Mouse (Mus musculus): ENCODE measurements around the gene Gm11027. TPM values are rescaled to one million over a fixed set of nuclear protein-coding genes. Genes with fewer than 3 reads are reported as not detected.
"Not testable (repeated sequence)": the region's sequence is repeated elsewhere in the genome, so short reads cannot be mapped to it uniquely, and the experiment has no call there.

Gene Gm11027
- not detected for total RNA-seq (2021)

- DNase-seq, result not testable (repeated sequence)
Observed at GRCm38 (mm10) chr12:116275086-116275485, at the start of gene Gm11027. Gm11027 (plus strand) TSS chr12:116275386.

- DNase-seq, result no peak
Observed at GRCm38 (mm10) chr12:116226289-116227057, 48.7 kb upstream of the Gm11027 start.

DNA sequence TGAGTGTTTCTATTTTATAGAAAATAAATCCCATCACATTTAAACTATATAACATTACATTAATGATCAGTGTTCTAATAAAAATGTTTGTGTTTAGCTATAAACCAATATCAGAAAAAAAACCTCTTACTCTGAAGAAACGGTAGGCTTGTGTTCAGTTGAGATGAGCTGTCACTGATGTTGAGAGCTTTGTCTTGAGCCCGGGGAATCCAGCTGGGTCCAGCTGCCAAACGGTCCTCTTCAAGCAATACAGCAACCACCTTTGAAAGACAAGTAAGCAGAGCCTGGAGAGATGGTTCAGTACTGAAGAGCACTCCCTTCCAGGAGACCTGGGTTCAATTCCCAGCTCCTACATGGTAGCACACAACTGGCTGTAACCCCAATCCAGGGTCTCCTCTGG, 45.7 kb upstream of the Gm11027 start:
- no peak for DNase-seq

- peak; percentile 80 for DNase-seq
Observed at GRCm38 (mm10) chr12:116231612-116232011, 43.6 kb upstream of the Gm11027 start.

GRCm38 (mm10) chr12:116232061-116232460, 43.1 kb upstream of the Gm11027 start:
- no peak for DNase-seq

GRCm38 (mm10) chr12:116235356-116235755, 39.8 kb upstream of the Gm11027 start:
- no peak for DNase-seq

- DNase-seq, result no peak
Observed at GRCm38 (mm10) chr12:116236658-116237057, 38.5 kb upstream of the Gm11027 start.

GRCm38 (mm10) chr12:116238370-116238769, 36.8 kb upstream of the Gm11027 start:
- no peak for DNase-seq

DNA sequence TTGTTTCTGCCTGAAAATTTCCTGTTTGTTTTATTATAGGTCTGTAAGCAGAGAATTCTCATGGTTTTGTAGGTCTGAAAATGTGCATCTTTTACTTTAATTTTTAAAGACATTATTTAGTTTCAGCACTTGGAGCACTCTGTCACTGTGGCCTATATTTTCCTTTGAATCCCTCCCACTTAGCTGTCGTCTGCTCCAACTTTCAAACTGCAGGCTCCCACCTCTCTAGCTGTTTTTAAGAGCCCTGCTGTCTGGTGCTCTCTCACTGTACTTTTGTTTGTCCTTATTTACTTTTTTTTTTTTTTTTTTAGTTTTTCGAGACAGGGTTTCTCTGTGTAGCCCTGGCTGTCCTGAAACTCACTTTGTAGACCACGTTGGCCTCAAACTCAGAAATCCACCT, 36.4 kb upstream of the Gm11027 start:
- no peak for DNase-seq

GRCm38 (mm10) chr12:116244601-116245000, 30.6 kb upstream of the Gm11027 start:
- DNase-seq, result no peak

- no peak for DNase-seq
Observed at GRCm38 (mm10) chr12:116254652-116255051, 20.5 kb upstream of the Gm11027 start.

DNA sequence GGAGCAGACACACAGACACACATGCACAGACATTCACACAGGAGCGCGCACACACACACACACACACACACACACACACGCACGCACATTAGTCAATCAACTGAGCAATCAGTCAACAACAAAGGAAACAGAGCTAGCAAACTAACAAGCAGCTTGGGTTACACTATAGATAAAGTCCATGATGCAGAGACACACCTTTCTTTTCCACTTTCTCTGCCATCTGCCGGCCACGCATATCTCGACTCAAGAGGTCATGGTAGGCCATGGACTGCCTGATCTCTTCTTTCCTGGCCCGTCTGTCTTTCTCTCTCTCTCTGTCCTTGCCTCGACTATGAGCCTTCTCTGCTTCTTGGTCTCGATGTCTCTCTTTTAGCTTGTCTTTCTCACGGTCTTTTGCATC, 19.6 kb upstream of the Gm11027 start:
- no peak for DNase-seq

DNA sequence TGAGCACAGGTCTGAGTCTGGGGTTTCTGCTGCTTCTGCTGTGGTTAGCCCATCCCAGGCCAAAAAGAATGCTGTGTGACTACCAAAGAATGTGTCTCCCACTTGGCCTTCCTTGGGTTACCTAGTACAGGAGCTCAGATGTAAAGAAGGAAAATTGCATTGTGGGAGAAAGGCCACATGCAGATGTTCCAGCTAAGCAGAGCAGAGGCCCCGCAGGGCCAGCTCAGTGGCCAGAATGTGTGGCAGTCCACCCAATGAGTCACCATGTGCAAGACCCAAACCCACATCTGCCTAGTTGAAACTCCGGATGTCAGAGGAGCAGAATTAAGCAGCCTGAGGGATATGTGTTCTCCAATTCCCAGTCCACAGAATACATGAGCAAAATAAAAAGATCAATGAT, 16.9 kb upstream of the Gm11027 start:
- DNase-seq, result no peak

DNA sequence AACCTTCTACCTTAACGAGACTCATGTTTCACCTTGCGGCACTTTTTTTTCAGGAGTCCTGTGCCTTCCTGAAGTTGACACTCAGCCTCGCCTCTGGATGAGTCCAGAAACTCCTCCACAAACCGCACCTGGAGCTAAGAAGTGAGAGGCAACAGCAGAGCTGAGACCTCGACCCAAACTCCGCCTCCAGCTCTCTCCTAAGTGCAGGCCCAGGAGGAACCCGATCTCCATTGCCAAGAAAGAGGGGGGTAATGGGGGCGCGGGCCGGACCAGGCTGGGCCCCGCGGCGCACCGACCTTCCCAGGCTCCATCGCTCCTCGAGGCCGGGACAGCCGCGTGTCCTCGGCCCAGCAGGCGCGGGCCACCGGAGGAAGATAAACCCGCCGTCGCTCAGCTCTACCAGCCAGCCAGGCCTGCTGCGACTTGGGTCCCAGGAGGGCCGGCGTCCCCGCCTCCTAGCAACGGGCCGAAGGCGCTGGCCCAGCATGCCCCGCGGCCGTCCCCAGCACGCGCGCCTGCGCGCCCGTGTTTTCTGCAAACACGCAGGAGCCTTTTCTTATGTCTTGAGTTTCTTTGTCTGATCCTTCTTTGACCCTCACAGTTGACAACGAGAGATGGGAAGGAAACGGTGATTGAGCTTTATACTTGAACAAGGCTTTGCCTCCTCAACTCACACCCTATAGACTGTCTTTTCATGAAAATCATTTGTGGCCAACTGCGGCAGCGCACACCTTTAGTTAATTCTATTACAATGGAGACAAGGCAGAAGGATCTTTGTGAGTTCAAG, 12.4 kb upstream of the Gm11027 start, which contains the start of gene Wdr60:
Gene Wdr60 (minus strand): TSS at position 468 of the 787 bp plus-strand sequence.
- DNase-seq, result peak; percentile 85

DNA sequence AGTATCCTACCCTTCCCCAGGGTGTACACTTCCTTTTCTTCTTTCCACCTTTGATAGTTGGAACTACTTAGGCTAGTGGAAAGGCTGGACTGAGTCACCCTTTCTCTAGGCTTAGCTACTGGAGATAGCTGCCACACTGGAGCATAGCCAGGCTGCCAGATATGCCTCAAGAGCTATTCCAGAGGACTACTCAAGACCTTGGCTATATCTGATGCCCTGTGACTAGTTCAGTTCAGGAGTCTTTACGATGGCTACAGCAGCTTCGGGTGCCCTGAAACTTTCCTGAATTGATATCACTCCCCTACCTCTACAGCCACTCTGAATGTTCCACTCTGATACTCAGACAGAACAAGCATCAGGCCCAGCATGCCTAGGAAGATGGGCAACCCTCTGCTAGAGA, 10.4 kb upstream of the Gm11027 start:
- DNase-seq, result no peak

DNA sequence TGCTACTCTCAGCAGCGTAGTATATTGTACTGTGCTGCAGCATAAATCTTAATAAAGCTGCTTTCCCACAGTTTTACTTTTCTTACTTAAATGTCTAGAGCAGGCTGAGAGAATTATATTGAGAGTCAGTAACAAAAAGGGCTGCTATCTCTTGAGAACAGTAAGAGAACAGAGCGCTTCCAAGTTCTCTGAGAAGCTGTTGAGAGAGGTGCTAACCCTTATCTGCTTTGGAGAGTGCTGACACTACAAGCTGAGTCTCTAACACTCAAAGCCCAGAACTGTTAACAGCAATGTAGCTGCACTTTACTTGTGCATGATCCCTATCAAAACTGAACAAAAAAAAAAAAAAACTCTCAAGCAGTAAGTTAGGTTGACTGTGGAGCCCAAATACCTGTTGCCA, 9.9 kb upstream of the Gm11027 start:
- no peak for DNase-seq

DNA sequence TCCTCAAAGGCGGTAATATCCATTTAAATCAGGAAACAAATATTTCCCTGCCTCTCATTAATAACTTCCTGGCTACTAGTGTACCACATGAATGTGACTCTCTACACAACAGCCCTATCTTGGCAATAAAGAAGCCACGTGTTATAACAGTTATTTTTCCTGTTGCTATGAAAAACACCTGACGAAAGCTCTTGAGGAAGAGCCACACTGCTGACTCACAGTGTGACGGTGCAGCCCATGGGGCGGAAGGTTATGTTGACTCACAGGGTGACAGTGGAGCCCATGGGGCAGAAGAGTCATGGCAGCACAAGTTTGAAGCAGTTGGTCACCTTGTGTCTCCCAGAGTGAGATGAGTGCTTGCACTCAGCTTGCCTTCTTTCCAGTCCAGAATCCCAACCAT, 5.7 kb upstream of the Gm11027 start:
- no peak for DNase-seq

- DNase-seq, result no peak
Observed at GRCm38 (mm10) chr12:116270538-116270937, 4.6 kb upstream of the Gm11027 start.

DNA sequence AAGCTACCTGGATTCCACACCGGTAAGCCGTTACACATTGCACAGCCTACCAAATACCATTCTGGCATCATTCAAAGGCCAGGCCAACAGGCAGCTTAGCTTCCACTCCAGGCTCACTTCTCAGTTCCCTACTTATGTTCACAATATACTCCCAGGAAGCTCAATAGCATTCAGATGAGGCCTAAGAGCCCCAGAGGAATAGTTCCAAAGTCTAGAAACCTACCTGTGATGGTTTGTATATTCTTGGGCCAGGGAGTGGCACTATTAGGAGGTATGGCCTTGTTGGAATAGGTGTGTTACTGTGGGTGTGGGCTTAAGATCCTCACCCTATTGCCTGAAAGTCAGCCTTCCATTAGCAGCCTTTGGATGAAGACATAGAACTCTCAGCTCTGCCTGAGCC, 4.1 kb upstream of the Gm11027 start:
- no peak for DNase-seq

DNA sequence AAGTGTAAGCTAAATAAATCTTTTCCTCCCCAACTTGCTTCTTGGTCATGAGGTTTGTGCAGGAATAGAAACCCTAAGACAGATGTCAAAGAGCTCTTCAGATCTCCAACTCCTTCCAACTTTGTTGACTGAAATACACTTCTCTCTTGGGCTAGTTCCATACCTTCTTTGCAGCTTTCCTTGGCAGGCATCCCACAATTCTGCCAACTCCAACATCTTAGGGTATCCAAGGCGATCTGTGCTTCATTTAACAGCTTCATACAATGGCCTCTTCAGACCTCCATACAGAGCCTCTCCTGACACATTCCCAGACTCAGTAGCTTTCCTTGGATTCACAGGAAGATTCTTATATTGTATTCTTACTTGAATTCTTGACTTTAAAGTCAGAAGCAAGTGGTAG, 1.5 kb upstream of the Gm11027 start:
- DNase-seq, result no peak

DNA sequence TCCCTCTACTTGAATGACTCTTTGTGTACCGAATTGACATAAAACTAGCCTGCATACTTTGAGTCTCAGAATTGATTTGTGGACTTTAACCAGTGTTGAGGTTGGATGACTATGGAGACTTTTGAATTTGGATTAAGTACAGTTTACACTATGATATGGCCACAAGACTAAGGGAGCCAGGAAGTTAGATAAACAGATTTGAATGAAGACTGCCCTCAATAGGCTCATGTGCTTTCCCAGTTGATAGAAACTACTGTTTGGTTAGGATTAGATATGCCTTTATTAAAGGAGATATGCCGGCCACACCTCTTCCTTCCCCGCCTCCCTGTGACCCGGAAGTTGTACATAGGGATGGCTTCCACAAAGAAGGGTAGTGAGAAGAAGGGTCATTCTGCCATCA, 445 bp downstream of the Gm11027 start:
- no peak for DNase-seq

- DNase-seq, result no peak
Observed at GRCm38 (mm10) chr12:116276961-116277360, 1.8 kb downstream of the Gm11027 start.

- no peak for DNase-seq
Observed at GRCm38 (mm10) chr12:116278541-116278940, 3.4 kb downstream of the Gm11027 start.

- no peak for DNase-seq
Observed at GRCm38 (mm10) chr12:116279181-116279580, 4.0 kb downstream of the Gm11027 start.
